Mouse (Mus musculus) c-Kit-positive CD71-negative TER-119-negative erythroid progenitor cells, embryonic 14.5 days (primary cell): ENCODE data around the gene Klrc3.
"Not testable (repeated sequence)": the region's sequence is repeated elsewhere in the genome, so short reads cannot be mapped to it uniquely, and the experiment has no call there.

Source experiments
- DNase-seq: peaks from one replicate; pipeline ENCODE4 v3.0.0-alpha.2; 2013; ENCODE audit warnings: low read depth

The Klrc3 gene

DNA sequence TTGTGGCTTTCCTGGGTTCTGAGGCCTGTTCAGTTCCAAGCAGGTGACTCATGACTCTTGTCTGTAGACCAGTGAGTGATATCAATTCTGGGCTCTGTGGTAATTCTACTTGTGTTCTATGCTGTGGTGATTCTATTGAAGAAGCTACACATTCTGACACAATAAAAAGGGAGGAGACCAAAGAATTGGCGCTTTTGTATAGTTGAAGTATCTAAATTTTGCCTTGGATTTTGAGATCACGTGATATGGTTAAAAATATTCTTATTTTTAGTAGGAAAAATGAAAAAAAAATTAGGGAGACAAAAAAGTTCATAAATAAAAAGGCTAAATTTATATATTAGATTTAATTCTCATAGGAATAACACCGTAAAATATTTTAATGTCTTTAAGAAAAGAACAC lies at the start of gene Klrc3:
Gene Klrc3, minus strand, starts transcription at position 101 of the 400 bp plus-strand sequence.
- not testable (repeated sequence) for DNase-seq

DNA sequence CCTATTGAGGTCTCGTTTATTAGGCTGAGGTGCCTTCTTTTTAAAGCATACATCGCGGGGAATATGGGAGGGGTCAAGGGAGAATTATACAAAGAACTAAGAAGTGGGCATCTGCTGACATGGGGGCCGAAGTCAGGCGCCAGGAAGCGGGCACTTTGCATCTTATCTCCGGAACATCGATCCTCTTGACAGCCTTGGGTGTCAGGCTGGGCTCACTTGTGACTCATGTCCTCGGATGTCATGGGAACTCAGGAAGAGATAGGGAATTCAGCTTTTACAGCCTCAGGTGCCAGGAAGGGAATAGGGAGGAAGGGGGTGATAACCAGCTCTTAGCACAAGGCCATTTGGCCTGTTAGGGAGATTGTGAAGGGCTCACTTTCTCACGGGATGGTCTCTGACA lies 48.3 kb upstream of the Klrc3 start:
- not testable (repeated sequence) for DNase-seq

DNA sequence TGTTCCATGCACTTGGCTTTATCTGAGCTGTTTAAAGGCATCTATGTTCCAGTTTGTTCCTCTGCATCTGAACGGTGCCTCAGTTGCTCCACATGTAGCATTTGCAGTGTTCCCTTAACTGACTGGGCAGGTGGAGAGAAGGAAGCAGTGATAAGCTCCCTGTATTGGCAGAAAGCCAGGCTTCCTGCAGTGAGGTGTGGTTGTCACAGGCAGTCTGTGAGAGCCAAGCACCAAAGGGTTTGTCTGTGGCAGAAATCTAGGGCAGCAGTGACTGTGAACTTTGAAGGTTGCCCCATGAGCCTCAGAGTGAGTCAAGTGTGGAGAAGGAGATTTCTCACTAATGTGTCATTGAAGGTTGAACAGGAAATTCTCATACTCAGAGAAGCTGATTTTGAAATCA lies 37.2 kb upstream of the Klrc3 start:
- DNase-seq, result no peak

DNA sequence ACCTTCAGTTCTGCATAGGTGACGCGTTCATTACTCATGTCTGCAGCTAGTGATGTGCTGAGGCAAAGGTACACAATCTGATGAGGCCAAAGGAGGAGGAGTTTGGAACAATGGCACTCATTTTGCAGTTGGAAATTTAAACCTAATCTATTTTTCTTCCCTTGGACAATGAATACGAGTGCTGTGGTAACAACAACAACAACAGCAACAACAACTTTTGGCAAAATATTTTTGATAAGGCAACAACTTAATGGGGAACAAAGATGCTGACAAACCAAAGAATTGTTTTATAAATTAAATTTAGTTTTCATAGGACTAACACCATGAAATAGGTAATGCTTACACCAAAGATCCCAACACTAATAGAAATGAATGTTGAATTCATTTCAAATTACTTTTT lies 35.7 kb upstream of the Klrc3 start, which contains the start of gene Klrc1:
Gene Klrc1, minus strand, starts transcription at position 101 of the 400 bp plus-strand sequence.
- no peak for DNase-seq

DNA sequence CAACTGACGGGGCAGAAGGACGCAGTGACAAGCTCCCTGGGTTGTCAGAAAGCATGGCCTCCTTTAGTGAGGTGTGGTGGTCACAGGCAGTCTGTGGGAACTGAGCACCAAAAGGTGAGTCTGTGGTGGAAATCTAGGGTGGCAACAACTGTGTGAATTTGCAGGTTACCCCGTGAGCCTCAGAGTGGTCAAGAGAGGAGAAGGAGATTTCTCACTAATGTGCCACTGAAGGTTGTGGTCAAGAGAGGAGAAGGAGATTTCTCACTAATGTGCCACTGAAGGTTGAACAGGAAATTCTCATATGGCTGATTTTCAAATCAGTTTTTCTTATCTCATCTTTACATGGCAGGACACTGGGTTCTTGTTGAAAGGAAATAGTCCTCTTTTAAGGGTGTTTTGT lies 18.2 kb upstream of the Klrc3 start:
- not testable (repeated sequence) for DNase-seq

DNA sequence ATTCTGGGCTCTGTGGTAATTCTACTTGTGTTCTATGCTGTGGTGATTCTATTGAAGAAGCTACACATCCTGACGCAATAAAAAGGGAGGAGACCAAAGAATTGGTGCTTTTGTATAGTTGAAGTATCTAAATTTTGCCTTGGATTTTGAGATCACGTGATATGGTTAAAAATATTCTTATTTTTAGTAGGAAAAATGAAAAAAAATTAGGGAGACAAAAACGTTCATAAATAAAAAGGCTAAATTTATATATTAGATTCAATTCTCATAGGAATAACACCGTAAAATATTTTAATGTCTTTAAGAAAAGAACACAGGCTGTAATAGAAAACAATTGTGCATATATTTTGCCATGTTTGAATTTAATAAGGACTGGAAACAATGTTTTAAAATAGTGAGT lies 17.5 kb upstream of the Klrc3 start, which contains the start of gene Klrc2:
Gene Klrc2, minus strand, starts transcription at position 101 of the 400 bp plus-strand sequence.
- not testable (repeated sequence) for DNase-seq

DNA sequence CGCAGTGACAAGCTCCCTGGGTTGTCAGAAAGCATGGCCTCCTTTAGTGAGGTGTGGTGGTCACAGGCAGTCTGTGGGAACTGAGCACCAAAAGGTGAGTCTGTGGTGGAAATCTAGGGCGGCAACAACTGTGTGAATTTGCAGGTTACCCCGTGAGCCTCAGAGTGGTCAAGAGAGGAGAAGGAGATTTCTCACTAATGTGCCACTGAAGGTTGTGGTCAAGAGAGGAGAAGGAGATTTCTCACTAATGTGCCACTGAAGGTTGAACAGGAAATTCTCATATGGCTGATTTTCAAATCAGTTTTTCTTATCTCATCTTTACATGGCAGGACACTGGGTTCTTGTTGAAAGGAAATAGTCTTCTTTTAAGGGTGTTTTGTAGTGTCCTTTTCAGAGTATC lies 917 bp upstream of the Klrc3 start:
- DNase-seq, result not testable (repeated sequence)

DNA sequence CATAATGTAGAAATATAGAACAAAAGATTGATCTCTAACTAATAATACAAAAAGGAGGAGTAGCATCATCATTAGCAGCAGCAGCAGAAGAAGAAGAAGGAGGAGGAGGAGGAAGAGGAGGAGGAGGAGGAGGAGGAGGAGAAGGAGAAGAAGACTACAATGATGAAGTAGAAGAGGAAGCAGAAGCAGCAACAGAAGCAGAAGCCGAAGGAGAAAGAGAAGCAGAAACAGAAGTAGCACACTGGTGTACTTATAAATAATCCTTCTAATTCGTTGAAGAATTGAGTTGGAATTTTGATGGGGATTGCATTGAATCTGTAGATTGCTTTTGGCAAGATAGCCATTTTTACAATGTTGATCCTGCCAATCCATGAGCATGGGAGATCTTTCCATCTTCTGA lies 12.1 kb downstream of the Klrc3 start:
- DNase-seq, result not testable (repeated sequence)

DNA sequence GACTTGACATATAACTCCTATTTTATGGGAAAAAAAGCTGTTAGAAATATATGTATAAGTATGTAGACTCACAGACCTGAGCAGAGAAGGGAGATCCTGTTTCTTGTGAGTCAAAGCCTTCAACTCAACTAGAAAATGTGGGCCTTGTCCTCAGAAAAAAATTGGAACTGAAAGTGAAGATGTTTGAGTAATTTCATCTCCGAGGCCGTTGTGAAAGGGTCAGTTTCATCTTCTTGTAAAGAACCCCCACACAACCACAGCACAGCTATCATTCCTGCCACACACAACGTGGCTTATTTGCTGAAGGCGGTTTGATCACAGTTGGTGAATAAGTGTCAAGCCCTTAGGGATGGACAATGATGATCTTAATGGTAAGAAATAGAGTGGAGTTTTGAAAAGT lies 19.4 kb downstream of the Klrc3 start, which contains the start of gene Klrk1:
Gene Klrk1, minus strand, starts transcription at position 130 of the 400 bp plus-strand sequence.
- DNase-seq, result no peak

DNA sequence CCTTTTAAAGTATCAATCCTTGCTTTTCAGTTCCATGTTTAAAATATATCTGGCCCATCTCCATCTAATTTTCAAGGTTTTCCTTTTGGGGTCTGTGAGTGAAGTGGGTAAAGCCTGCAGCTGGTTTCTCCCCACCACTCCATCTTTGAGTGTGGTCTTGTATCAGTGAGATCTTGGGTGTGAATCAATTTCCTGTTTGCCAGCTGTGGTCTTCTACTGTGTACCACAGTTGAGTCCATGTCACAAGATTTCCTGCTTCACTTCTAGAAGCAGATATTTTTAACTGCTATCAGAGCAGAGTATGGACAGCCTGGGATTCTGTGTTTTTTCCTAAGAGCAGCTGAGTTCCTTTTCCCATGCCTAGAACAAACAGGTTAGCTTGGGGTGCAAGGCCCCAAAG lies 34.8 kb downstream of the Klrc3 start:
- DNase-seq, result no peak

DNA sequence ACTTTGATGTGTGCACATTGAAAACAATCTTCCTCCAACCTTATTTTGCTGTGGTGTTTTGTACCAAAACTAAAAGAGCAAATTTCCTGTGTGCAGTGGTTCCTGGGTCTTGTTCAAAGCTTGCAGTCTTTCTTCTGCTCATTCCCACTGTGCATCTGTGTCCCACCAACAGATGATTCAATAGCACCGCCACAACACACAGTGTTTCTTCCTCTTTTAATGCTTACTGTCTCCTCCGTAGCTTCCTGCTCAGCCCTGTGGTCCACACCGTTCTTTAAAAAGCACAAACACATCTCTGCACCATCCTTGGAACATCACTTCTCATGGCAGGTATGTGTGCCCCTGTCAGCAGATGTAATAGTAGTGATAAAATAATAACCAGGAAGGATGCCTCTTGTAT lies 51.6 kb downstream of the Klrc3 start, which contains the start of gene Klrd1:
Gene Klrd1, plus strand, starts transcription at position 275 of the 400 bp plus-strand sequence.
- no peak for DNase-seq
